Mouse (Mus musculus) midbrain, embryonic 15.5 days (tissue): ENCODE measurements around the gene Aurkb. TPM values are rescaled to one million over a fixed set of nuclear protein-coding genes. Genes with fewer than 3 reads are reported as not detected.

Experiments
- ATAC-seq: fragments of 200-750 bp; cut with Nextera tagmentation; replicated peaks from 2 replicates; pipeline ENCODE4 v1.8.0; 2017; ENCODE audit warnings: moderate TSS enrichment
- H3K27ac ChIP-seq: fragments of 300-500 bp; sonication (generic); 2 replicates; pipeline ENCODE4 v1.5.1; 2015; ENCODE audit warnings: mild to moderate bottlenecking, inconsistent platforms
- H3K27me3 ChIP-seq: fragments of 300-500 bp; sonication (generic); replicated peaks from 2 replicates; pipeline ENCODE4 v1.6.1; 2015; ENCODE audit warnings: inconsistent platforms
- H3K36me3 ChIP-seq: fragments of 300-500 bp; sonication (generic); replicated peaks from 2 replicates; pipeline ENCODE4 v1.6.1; 2015; ENCODE audit warnings: inconsistent platforms
- H3K4me1 ChIP-seq: fragments of 300-500 bp; sonication (generic); 2 replicates; pipeline ENCODE4 v1.6.1; 2015; ENCODE audit warnings: inconsistent platforms
- H3K4me2 ChIP-seq: fragments of 300-500 bp; sonication (generic); 2 replicates; pipeline ENCODE4 v1.6.1; 2015; ENCODE audit warnings: inconsistent platforms, mild to moderate bottlenecking, moderate library complexity
- H3K4me3 ChIP-seq: fragments of 300-500 bp; sonication (generic); 2 replicates; pipeline ENCODE4 v1.5.1; 2015; ENCODE audit warnings: mild to moderate bottlenecking, inconsistent platforms
- H3K9ac ChIP-seq: fragments of 300-500 bp; sonication (generic); 2 replicates; pipeline ENCODE4 v1.6.1; 2015; ENCODE audit warnings: mild to moderate bottlenecking, inconsistent platforms
- H3K9me3 ChIP-seq: fragments of 300-500 bp; sonication (generic); 2 replicates; pipeline ENCODE4 v1.6.1; 2016; ENCODE audit warnings: inconsistent platforms
- WGBS: fragments of 180-500 bp; shearing (Covaris S2); methylation state at CpG from one replicate; pipeline ENCODE4 v1.1.7; 2015; ENCODE audit warnings: mixed read lengths; 5-methylcytosine and 5-hydroxymethylcytosine counted together
- polyA plus RNA-seq: library from polyadenylated mRNA; unstranded; fragments of >200 nt; fragmentation: Nextera tagmentation; extraction: Ambion mirVana; gene quantifications from 2 replicates; pipeline ENCODE4 v1.2.1, GENCODE M21; 2015

The Aurkb gene
- polyA plus RNA-seq, 1 experiment from 2014 or later, result 17.7 TPM

DNA sequence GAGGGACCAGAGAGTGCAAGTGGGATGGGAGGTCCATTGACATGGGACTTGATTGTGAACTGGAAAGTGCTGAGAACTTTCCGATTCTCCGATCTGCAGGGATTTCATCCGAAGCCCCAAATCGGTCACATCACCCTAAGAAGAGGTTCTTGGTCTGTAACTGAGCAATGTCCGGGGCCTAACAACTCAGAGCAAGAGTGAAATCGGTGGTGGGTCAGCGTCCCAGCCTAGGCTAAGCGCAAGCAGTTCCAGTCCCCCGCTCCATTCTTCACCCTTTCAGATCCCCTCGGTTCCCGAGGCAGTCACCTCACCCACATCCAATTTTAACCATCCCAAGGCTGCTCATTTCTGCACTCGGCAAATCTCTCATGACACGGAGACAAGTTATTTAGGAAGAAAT lies 24.6 kb downstream of the Aurkb start:
- H3K4me1 ChIP-seq, result peaks cover 50% of the 10 kb centered on the region
- H3K4me2 ChIP-seq, result peak overlapping the region; percentile 81
- ATAC-seq, result no peak
- no peaks in the 10 kb centered on the region; the same call in 1 of the 2 replicates for H3K27me3 ChIP-seq
- peak overlapping the region; percentile 70 for H3K9ac ChIP-seq
- under 1% methylated on average over 13 of the region's 13 CpGs for WGBS
- peak overlapping the region; percentile 52 for H3K4me3 ChIP-seq
- no peaks in the 10 kb centered on the region for H3K36me3 ChIP-seq
- H3K27ac ChIP-seq, result peak overlapping the region; percentile 84
- H3K9me3 ChIP-seq, result no peaks in the 10 kb centered on the region

DNA sequence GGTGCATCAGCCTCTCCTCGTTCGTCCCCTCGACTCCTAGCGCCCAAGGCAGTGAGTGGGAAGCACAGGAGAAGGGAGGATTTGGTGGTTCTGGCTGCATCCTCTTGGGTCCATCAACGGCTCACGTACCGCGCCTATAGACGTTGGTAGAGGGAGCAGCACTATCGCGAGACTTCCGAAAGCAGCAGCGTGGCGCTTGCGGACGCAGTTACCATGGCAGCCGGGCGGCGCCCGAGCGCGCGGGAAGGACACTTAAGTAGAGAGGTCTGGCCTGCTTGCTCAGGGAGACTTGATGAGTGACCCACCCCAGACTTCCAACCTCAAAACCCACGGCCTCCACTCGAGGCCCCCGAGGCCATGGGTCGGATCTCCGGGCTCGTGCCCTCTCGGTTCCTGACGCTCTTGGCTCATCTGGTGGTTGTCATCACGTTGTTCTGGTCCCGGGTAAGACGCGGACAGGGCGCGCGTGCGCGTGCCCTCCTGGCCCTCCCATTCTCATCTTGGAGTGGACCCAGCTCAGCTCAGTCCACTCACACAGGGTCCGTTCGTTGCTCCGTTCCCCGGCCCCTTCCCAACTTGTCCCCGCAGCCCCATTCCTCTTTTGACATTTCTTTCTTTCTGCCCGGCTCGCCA lies 25.3 kb downstream of the Aurkb start, which contains the start of gene Tmem107:
TSS of gene Tmem107 (plus strand) at position 217 of the 633 bp plus-strand sequence.
- peak within 1 kb of the TSS; percentile 81 for H3K4me2 ChIP-seq
- H3K9ac ChIP-seq, result peak within 1 kb of the TSS; percentile 70
- peaks cover 47% of the 10 kb centered on the region for H3K4me1 ChIP-seq
- no peaks in the 10 kb centered on the region for H3K9me3 ChIP-seq
- peak; percentile 89 for ATAC-seq
- H3K36me3 ChIP-seq, result no peaks in the 10 kb centered on the region
- no peaks in the 10 kb centered on the region; the same call in 1 of the 2 replicates for H3K27me3 ChIP-seq
- WGBS, result under 1% methylated on average over 47 of the region's 47 CpGs
- peak within 1 kb of the TSS; percentile 84 for H3K27ac ChIP-seq
- H3K4me3 ChIP-seq, result peak within 1 kb of the TSS; percentile 52

DNA sequence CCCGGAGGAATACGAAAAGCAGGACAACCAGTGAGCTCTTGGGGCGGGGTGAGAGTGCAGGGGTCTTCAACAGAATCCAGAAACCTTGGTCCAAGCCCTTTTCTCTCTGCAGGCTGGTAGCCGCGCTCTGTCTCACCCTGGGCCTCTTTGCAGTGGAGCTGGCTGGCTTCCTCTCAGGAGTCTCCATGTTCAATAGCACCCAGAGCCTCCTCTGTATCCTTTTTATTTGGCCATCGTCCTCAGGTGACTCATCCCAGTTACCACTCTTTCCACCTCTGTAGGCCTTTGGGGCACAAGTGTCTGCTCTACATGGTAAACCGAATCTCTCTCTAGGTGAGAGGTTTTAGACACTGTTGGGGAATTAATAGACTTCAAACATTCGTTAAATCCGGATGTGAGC lies 25.8 kb downstream of the Aurkb start:
- no peak for ATAC-seq
- 19% methylated on average over 9 of the region's 9 CpGs for WGBS
- H3K4me1 ChIP-seq, result peaks cover 41% of the 10 kb centered on the region
- H3K4me3 ChIP-seq, result peak overlapping the region; percentile 52
- H3K27me3 ChIP-seq, result no peaks in the 10 kb centered on the region; the same call in 1 of the 2 replicates
- H3K9ac ChIP-seq, result peak overlapping the region; percentile 70
- H3K36me3 ChIP-seq, result no peaks in the 10 kb centered on the region
- peak overlapping the region; percentile 81 for H3K4me2 ChIP-seq
- no peaks in the 10 kb centered on the region for H3K9me3 ChIP-seq
- H3K27ac ChIP-seq, result peak overlapping the region; percentile 84

DNA sequence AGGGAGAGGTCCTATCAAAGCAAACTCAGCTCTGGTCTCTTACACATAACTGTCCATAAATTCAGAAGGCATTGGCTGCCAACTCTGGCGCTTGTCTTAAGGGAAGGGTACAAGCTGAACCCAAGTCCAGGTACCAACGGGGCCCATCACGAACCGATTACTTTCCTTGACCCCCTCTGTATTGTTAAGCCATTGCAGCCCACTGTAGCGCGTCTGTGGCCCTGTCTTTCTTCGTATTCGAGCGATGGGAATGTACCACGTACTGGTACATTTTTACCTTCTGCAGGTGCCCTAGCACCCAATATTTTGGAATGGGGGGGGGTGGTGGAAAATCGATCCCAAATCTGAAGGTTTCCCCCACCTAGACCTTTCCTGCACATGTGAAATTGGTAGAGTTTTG lies 26.8 kb downstream of the Aurkb start:
- Histone ChIP-seq H3K4me3 (peak overlapping the region; percentile 38), H3K9ac (peak overlapping the region; percentile 64), H3K27ac (peak overlapping the region; percentile 95), H3K36me3 (no peaks in the 10 kb centered on the region), H3K9me3 (no peaks in the 10 kb centered on the region), H3K4me2 (peak overlapping the region; percentile 81), H3K27me3 (no peaks in the 10 kb centered on the region; the same call in 1 of the 2 replicates), H3K4me1 (peaks cover 36% of the 10 kb centered on the region)
- 87% methylated on average over 11 of the region's 11 CpGs for WGBS
- ATAC-seq, result no peak

DNA sequence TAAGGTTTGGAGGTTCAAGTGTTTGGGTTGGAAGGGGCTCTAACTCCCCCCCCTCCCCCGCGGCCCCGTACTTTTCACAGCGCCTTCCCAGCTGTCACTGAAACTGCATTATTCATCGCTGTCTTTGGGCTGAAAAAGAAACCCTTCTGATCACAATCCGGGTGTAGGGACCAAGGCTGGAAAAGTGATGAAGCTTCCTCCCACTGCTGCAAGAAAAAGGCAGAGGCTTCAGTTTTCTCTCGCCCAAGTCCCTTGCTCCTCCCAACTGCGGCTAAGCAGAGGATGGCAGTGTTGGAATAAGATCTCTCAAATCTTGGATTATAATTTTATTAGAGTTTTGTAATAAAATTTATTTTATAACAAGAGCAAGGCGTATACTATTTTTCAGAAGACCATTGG lies 27.2 kb downstream of the Aurkb start:
- Histone ChIP-seq H3K9me3 (no peaks in the 10 kb centered on the region), H3K36me3 (no peaks in the 10 kb centered on the region), H3K4me2 (peak overlapping the region; percentile 81), H3K27me3 (no peaks in the 10 kb centered on the region; the same call in 1 of the 2 replicates), H3K27ac (peak overlapping the region; percentile 95), H3K4me1 (peaks cover 36% of the 10 kb centered on the region), H3K9ac (peak overlapping the region; percentile 64), H3K4me3 (peak overlapping the region; percentile 38)
- peak; percentile 5; the same call in 1 of the 2 replicates for ATAC-seq
- WGBS, result 13% methylated on average over 9 of the region's 9 CpGs

DNA sequence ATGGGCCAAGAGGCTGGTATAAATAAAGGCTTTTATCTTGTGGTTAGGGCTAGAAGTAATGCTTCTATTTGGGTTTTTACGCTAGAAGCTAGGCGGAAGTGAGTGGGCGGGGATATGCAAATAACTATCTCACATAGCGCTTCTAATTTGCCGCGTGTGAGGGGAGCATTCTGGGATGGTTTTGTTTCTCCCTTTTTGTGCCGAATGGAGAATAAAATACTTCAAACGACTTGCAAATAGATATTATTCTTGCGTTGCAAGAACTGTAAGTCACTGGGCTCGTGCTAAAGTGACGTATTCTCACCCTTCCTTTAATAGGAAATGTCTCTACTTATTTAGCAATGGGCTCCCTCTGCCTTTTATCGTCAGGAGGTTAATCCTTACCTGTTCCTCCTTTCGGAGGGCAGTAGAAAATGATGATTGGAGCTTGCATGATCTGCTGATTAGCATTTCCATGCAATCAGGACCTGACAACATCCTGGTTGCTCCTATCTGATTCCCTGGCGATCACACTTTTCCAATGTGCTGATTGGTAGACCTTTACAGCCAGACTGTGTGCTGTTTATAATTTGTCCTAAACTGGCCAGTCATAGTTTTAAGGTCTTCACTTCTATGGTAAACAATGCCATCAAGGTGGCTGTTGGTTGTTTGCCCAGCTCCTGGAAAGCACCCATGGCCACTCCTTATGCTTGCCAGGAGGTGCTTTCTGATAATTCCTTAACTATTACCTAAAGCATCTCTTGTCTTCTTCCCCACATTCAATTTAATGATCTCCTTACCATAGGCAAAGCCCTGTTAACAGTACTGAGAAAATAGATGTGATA lies 27.8 kb downstream of the Aurkb start:
- WGBS, result under 1% methylated on average over 14 of the region's 14 CpGs
- H3K27me3 ChIP-seq, result no peaks in the 10 kb centered on the region
- peak; percentile 76 for ATAC-seq
- H3K27ac ChIP-seq, result peak overlapping the region; percentile 95
- H3K36me3 ChIP-seq, result no peaks in the 10 kb centered on the region
- no peaks in the 10 kb centered on the region for H3K9me3 ChIP-seq
- H3K4me1 ChIP-seq, result peaks cover 36% of the 10 kb centered on the region
- peak overlapping the region; percentile 81 for H3K4me2 ChIP-seq
- peak overlapping the region; percentile 38 for H3K4me3 ChIP-seq
- H3K9ac ChIP-seq, result peak overlapping the region; percentile 64

DNA sequence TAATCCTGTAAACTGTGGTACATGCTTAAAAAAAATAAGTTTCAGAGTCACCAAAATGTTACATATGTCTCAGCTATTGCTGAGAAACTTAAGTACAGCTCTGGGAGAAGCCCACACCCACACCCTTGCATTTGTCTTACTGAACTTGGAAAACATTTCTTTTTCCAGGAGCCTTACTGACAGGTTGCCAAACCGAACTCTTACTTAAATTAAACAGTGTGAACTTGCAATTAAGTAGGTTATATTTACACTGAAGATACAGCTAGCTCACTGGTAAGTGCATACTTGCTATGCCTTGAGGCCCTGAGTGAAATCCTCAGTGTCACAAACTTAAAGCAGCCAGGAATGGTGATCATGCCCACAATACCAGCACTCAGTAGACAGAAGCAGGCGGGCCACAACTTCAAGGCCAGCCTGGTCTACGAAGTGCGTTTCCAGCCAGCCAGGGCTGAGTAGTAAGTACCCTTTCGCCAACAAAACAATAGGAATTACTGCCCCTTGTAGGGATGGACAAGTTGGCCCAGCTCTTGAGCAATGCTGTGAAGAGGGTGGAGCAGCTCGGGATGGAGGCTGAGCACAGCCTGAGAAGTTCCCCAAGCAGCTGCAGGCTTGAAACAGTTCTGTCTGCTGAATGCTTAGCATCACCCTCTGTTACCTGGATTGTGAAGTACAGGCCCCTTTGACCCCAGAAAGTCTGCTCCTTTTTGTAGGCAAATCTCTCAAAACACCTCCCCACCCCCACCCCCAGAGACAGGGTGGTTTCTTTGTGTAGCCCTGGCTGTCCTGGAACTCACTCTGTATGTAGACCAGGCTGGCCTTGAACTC lies 28.7 kb downstream of the Aurkb start:
- no peak for ATAC-seq
- whole genome bisulfite sequencing, result 40% methylated on average over 6 of the region's 6 CpGs
- Histone ChIP-seq H3K36me3 (no peaks in the 10 kb centered on the region), H3K4me3 (no peak overlapping the region), H3K9ac (no peak overlapping the region), H3K27ac (peak overlapping the region; percentile 95), H3K9me3 (no peaks in the 10 kb centered on the region), H3K4me2 (no peak overlapping the region), H3K27me3 (no peaks in the 10 kb centered on the region), H3K4me1 (peaks cover 36% of the 10 kb centered on the region)

DNA sequence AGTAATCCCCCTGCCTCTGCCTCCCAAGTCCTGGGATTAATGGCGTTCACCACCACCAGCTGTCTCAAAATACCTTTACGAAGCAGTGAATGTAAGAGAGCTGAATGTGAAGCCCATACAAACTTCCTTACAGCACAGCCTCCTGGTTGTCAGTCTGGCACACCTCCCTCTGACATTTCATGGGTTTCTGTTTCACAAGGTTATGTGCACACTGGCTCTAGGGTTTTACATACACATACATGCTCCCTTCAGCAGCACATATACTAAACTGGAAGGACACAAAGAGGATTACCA lies 29.3 kb downstream of the Aurkb start:
- no peaks in the 10 kb centered on the region for H3K36me3 ChIP-seq
- no peak for ATAC-seq

DNA sequence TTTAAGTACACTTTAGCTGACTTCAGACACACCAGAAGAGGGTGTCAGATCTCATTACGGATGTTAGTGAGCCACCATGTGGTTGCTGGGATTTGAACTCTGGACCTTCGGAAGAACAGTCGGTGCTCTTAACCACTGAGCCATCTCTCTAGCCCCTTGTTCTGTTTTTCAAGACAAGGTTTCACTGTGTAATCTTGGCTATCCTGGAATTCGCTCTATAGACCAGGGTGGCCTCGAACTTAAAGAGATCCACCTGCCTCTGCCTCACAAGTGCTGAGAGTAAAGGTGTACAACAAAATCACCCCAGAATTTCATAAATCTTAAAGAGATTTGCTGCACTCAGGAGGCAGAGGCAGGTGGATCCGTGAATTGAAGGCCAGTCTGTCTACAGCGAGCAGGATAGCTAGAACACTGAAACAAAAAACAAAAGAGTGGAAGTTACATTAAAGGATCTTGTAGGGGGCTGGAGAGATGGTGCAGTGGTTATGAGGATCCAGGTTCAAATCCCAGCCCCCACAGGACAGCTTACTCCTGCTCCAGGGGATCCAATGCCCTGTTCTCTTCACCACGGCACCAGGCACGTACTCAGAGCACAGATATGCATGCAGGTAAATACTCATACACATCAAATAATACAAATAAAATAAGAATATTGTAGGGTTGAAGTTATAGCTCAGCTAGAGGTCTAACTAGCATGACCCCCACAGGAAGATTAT lies 30.5 kb downstream of the Aurkb start:
- Histone ChIP-seq H3K4me2 (no peak overlapping the region), H3K27ac (no peak overlapping the region), H3K27me3 (no peaks in the 10 kb centered on the region), H3K4me3 (no peak overlapping the region), H3K4me1 (peaks cover 30% of the 10 kb centered on the region), H3K9me3 (no peaks in the 10 kb centered on the region), H3K9ac (no peak overlapping the region), H3K36me3 (no peaks in the 10 kb centered on the region)
- WGBS, result 42% methylated on average over 9 of the region's 9 CpGs
- ATAC-seq, result no peak

More for the DNA sequence above, 29.3 kb downstream of the Aurkb start:
- WGBS, result 42% methylated on average over 2 of the region's 2 CpGs
- Histone ChIP-seq H3K9ac (no peak overlapping the region), H3K4me3 (no peak overlapping the region), H3K9me3 (no peaks in the 10 kb centered on the region), H3K27ac (peak overlapping the region; percentile 95), H3K4me1 (peaks cover 35% of the 10 kb centered on the region), H3K27me3 (no peaks in the 10 kb centered on the region), H3K4me2 (no peak overlapping the region)

DNA sequence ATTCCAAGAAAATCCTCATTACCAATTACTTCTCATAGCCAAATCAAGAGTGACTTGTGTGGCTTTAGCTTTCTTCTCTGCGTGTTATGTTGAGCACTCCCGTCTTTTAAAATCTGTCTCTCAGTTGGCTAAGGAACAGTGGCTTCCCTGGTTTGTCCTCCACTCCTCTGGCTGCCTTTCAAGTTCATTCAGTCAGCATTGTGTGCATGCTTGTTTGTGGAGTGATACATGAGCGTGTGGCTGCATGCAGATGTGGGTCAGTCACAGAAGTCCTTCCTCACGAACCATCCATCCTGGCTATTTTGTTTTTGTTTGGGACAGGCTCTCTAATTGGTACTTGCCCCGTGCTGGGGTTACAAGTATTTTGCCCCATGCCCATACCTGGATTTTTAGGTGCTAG lies 31.1 kb downstream of the Aurkb start:
- Histone ChIP-seq H3K4me3 (no peak overlapping the region), H3K9ac (no peak overlapping the region), H3K9me3 (no peaks in the 10 kb centered on the region), H3K36me3 (no peaks in the 10 kb centered on the region), H3K27me3 (no peaks in the 10 kb centered on the region), H3K4me1 (peaks cover 23% of the 10 kb centered on the region), H3K4me2 (no peak overlapping the region), H3K27ac (no peak overlapping the region)
- WGBS, result 71% methylated on average over 5 of the region's 5 CpGs
- no peak for ATAC-seq

DNA sequence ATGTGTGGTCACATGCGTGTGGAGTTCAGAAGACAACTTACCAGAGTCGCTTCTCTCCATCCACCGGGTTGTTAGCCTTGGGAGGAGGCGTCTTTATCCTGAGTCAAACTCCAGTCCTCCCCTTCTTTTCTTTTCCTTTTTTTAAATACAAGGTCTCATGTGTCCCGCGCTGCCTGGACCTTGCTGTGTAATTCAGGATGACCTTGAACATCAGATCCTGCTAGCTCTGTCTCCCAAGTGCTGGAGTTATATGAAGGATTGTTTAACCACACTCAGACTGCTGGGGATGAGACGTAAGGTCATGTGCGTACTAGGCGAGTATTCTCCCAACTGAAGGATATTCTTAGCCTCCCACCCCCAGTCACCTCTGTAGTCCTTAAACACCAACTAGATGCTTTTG lies 31.9 kb downstream of the Aurkb start:
- H3K27ac ChIP-seq, result no peak overlapping the region
- H3K9ac ChIP-seq, result no peak overlapping the region
- peaks cover 16% of the 10 kb centered on the region for H3K4me1 ChIP-seq
- H3K4me3 ChIP-seq, result no peak overlapping the region
- H3K27me3 ChIP-seq, result no peaks in the 10 kb centered on the region
- ATAC-seq, result no peak
- no peaks in the 10 kb centered on the region for H3K9me3 ChIP-seq
- WGBS, result 86% methylated on average over 9 of the region's 9 CpGs
- no peak overlapping the region for H3K4me2 ChIP-seq
- no peaks in the 10 kb centered on the region for H3K36me3 ChIP-seq
